Mouse (Mus musculus) right cerebral cortex, postnatal 4 days (tissue): ENCODE data around the gene Gm20388.
A peak's percentile ranks its signal among the peaks of the same experiment; 100 is the strongest.

Experiments used
- DNase-seq: peaks from one replicate; pipeline ENCODE4 v3.0.0-alpha.2; 2022

Gene Gm20388

GRCm38 (mm10) chr8:120679629-120680387 lies 769.2 kb downstream of the Gm20388 start:
- DNase-seq = no peak

- peak; percentile 74 for DNase-seq
Measured at GRCm38 (mm10) chr8:120680405-120680804, 769.8 kb downstream of the Gm20388 start.

GRCm38 (mm10) chr8:120681113-120681512 lies 770.5 kb downstream of the Gm20388 start:
- no peak for DNase-seq

- peak; percentile 52 for DNase-seq
Measured at GRCm38 (mm10) chr8:120683602-120684001, 773.0 kb downstream of the Gm20388 start.

GRCm38 (mm10) chr8:120684082-120684481 lies 773.4 kb downstream of the Gm20388 start:
- DNase-seq = no peak

- DNase-seq = no peak
Measured at GRCm38 (mm10) chr8:120685097-120685496, 774.5 kb downstream of the Gm20388 start.

GRCm38 (mm10) chr8:120685591-120685990 lies 775.0 kb downstream of the Gm20388 start:
- DNase-seq = no peak

GRCm38 (mm10) chr8:120686051-120686450 lies 775.4 kb downstream of the Gm20388 start:
- no peak for DNase-seq

GRCm38 (mm10) chr8:120686576-120686975 lies 775.9 kb downstream of the Gm20388 start:
- no peak for DNase-seq

- no peak for DNase-seq
Measured at GRCm38 (mm10) chr8:120687786-120688185, 777.1 kb downstream of the Gm20388 start.

GRCm38 (mm10) chr8:120688511-120688910 lies 777.9 kb downstream of the Gm20388 start:
- DNase-seq = no peak

GRCm38 (mm10) chr8:120692934-120693333 lies 782.3 kb downstream of the Gm20388 start:
- no peak for DNase-seq

- no peak for DNase-seq
Measured at GRCm38 (mm10) chr8:120693861-120694493, 783.3 kb downstream of the Gm20388 start.

GRCm38 (mm10) chr8:120696401-120697153 lies 785.9 kb downstream of the Gm20388 start:
- no peak for DNase-seq

- DNase-seq = peak; percentile 38
Measured at GRCm38 (mm10) chr8:120697154-120697978, 786.7 kb downstream of the Gm20388 start.

GRCm38 (mm10) chr8:120697979-120698272 lies 787.3 kb downstream of the Gm20388 start:
- no peak for DNase-seq

- no peak for DNase-seq
Measured at GRCm38 (mm10) chr8:120698426-120698825, 787.8 kb downstream of the Gm20388 start.

GRCm38 (mm10) chr8:120699079-120699478 lies 788.4 kb downstream of the Gm20388 start:
- no peak for DNase-seq

GRCm38 (mm10) chr8:120699565-120699964 lies 788.9 kb downstream of the Gm20388 start:
- DNase-seq = no peak

GRCm38 (mm10) chr8:120700053-120700452 lies 789.4 kb downstream of the Gm20388 start:
- DNase-seq = no peak

GRCm38 (mm10) chr8:120701758-120702465 lies 791.3 kb downstream of the Gm20388 start:
- no peak for DNase-seq

- no peak for DNase-seq
Measured at GRCm38 (mm10) chr8:120704203-120704602, 793.6 kb downstream of the Gm20388 start.
